In genomic region chr4:97776388-97777080, GRCm38 (mm10) we compare ENCODE assay signal across 8 mouse cellular contexts. TPM values are rescaled to one million over a fixed set of nuclear protein-coding genes. Genes with fewer than 3 reads are reported as not detected.
A peak's percentile ranks its signal among the peaks of the same experiment; 100 is the strongest.
DNase-seq lines count a peak whose midpoint lies in the region; ATAC-seq and TF ChIP-seq lines count a peak whose summit lies in the region.

No protein-coding gene starts in this region.

- WGBS in forebrain, embryonic 15.5 days = under 1% methylated on average over 10 of the region's 10 CpGs
- WGBS in kidney, postnatal 0 days = 1% methylated on average over 10 of the region's 10 CpGs

- H3K9ac ChIP-seq in ES-E14 (ENCODE audit: insufficient read depth, low read depth, low read length, poor library complexity, severe bottlenecking) = 0 out of 2 replicates have a peak overlapping the region, but pooled peaks have one; percentile 38
- peak overlapping the region; percentile 92 for H3K9ac ChIP-seq in forebrain, embryonic 15.5 days (replicated peaks)
- peak overlapping the region; percentile 94 for H3K9ac ChIP-seq in kidney, postnatal 0 days (ENCODE audit: low read depth, low read length)

- H3K9me3 ChIP-seq in ES-E14 (ENCODE audit: control insufficient read depth, insufficient read depth, low read depth, low read length) = no peaks in the 10 kb centered on the region
- H3K9me3 ChIP-seq in forebrain, embryonic 15.5 days = no peaks in the 10 kb centered on the region
- no peaks in the 10 kb centered on the region for H3K9me3 ChIP-seq in kidney, postnatal 0 days (replicated peaks; ENCODE audit: low read length)

- no peaks in the 10 kb centered on the region for H3K36me3 ChIP-seq in ES-E14 (ENCODE audit: control insufficient read depth, insufficient read depth, low read length, poor library complexity, severe bottlenecking)
- H3K36me3 ChIP-seq in forebrain, embryonic 15.5 days = no peaks in the 10 kb centered on the region
- no peaks in the 10 kb centered on the region for H3K36me3 ChIP-seq in kidney, postnatal 0 days (ENCODE audit: insufficient read depth, low read length)

- peak overlapping the region; percentile 97 for H3K4me3 ChIP-seq in gastrocnemius, adult 2 months
- H3K4me3 ChIP-seq in ES-E14 (ENCODE audit: insufficient read depth in 1 of 2, low read depth in 1 of 2, low read length in 2 of 2, poor library complexity in 1 of 2, severe bottlenecking in 1 of 2) = peak overlapping the region; percentile 50 to 64; a peak in 3 of 4 replicates
- peak overlapping the region; percentile 83 for H3K4me3 ChIP-seq in forebrain, embryonic 15.5 days
- H3K4me3 ChIP-seq in kidney, postnatal 0 days (replicated peaks; ENCODE audit: low read depth, low read length) = peak overlapping the region; percentile 95

- in situ Hi-C loops in ES-E14 (cut with MboI; ENCODE audit: low sequenced_read_pairs in 2 of 2, unreplicated experiment in 2 of 2) = no loop called here

- peak overlapping the region; percentile 55 for H3K4me2 ChIP-seq in forebrain, embryonic 15.5 days (replicated peaks)
- peak overlapping the region; percentile 89 for H3K4me2 ChIP-seq in kidney, postnatal 0 days (ENCODE audit: low read length)

- peak overlapping the region; percentile 95 for H3K27ac ChIP-seq in gastrocnemius, adult 2 months
- H3K27ac ChIP-seq in ES-E14 (ENCODE audit: insufficient read depth, low read depth, low read length, poor library complexity, severe bottlenecking) = no peak overlapping the region
- peak overlapping the region; percentile 97 for H3K27ac ChIP-seq in forebrain, embryonic 15.5 days (replicated peaks)
- peak overlapping the region; percentile 93 for H3K27ac ChIP-seq in kidney, postnatal 0 days

- ATAC-seq in forebrain, embryonic 15.5 days (replicated peaks) = no peak
- no peak for ATAC-seq in kidney, postnatal 0 days (replicated peaks; ENCODE audit: low FRiP score, low read depth)

- intact Hi-C loops in gastrocnemius, adult 2 months (cut with DNase I) = loop anchor here (2.0 to 5.0 kb wide), 5 partner anchors 20 to 331 kb away; no protein-coding TSS in a partner anchor

- H3K4me1 ChIP-seq in ES-E14 (ENCODE audit: control insufficient read depth in 2 of 2, insufficient read depth in 2 of 2, low read length in 2 of 2, poor library complexity in 1 of 2) = 0 out of 4 replicates have a peak, but pooled peaks cover 0 to 1% of the 10 kb centered on the region in 2 experiments
- peaks cover 47% of the 10 kb centered on the region for H3K4me1 ChIP-seq in forebrain, embryonic 15.5 days
- no peaks in the 10 kb centered on the region; the same call in 1 of the 2 replicates for H3K4me1 ChIP-seq in kidney, postnatal 0 days (replicated peaks; ENCODE audit: insufficient read depth, low read length)

- no peak for DNase-seq in gastrocnemius, adult 2 months
- DNase-seq in gastrocnemius, postnatal 4 days (ENCODE audit: low spot score in 2 of 2) = no peak
- no peak for DNase-seq in ES-E14 (ENCODE audit: low read depth, low spot score)
- peak; percentile 54 for DNase-seq in kidney, postnatal 0 days (ENCODE audit: low spot score)
- DNase-seq in naive thymus-derived CD4-positive, alpha-beta T cell, adult 2 months (ENCODE audit: low read depth) = peak; percentile 35
- no peak for DNase-seq in natural killer cell, adult 2 months (ENCODE audit: low spot score in 2 of 2)
- DNase-seq in T-cell, adult 2 months (ENCODE audit: low spot score) = no peak

- no peaks in the 10 kb centered on the region for H3K27me3 ChIP-seq in forebrain, embryonic 15.5 days
- H3K27me3 ChIP-seq in kidney, postnatal 0 days (ENCODE audit: insufficient read depth, low read length) = no peaks in the 10 kb centered on the region; the same call in 1 of the 2 replicates

- TF ChIP-seq CTCF in gastrocnemius, adult 2 months (IDR thresholded peaks at IDR 0.05) = no peak
- TF ChIP-seq CTCF in kidney, postnatal 0 days (IDR thresholded peaks at IDR 0.05; ENCODE audit: low read depth) = no peak

TF ChIP-seq in ES-E14, 5 proteins besides CTCF, POLR2A, EP300 and RAD21:
- no peak for TF ChIP-seq MAFK (IDR thresholded peaks at IDR 0.05; ENCODE audit: insufficient read depth, low read depth, low read length)
- no peak for TF ChIP-seq HCFC1 (IDR thresholded peaks at IDR 0.05; ENCODE audit: borderline replicate concordance, insufficient read depth, low read length)
- no peak for TF ChIP-seq ZNF384 (IDR thresholded peaks at IDR 0.05; ENCODE audit: low read depth, low read length)
- no peak for TF ChIP-seq CHD2 (IDR thresholded peaks at IDR 0.05; ENCODE audit: low read depth, low read length)
- no peak for TF ChIP-seq ZC3H11A (IDR thresholded peaks at IDR 0.05; ENCODE audit: borderline replicate concordance, low read depth, low read length)

RNA-seq across cellular contexts. Expression of gene E130114P18Rik, which starts 1.3 kb away (rescaled TPM):
- not detected for total RNA-seq in gastrocnemius, adult 2 months (2021)
- total RNA-seq in gastrocnemius, postnatal 4 days (2021) = 1 to 10 TPM; 3.6 to 4.4 TPM
- not detected in 2 replicates for total RNA-seq in ES-E14 (2012; rRNA removed)
- 39.8 and 45.7 TPM in 2 replicates for polyA plus RNA-seq in forebrain, embryonic 15.5 days (2015; fragmentation: Nextera tagmentation; extraction: Ambion mirVana)
- 0.38 and 0.71 TPM in 2 replicates for polyA plus RNA-seq in kidney, postnatal 0 days (2015; fragmentation: Nextera tagmentation; extraction: Ambion mirVana)

RNA-seq across cellular contexts. Expression of gene Nfia, which starts 4.0 kb away (rescaled TPM):
- 10 to 100 TPM; 57.0 to 57.8 TPM for total RNA-seq in gastrocnemius, adult 2 months (2021)
- total RNA-seq in gastrocnemius, postnatal 4 days (2021) = 100 to 1,000 TPM; 166 to 173 TPM
- total RNA-seq in ES-E14 (2012; rRNA removed) = 0.26 and 0.27 TPM in 2 replicates
- 98.3 and 101 TPM in 2 replicates for polyA plus RNA-seq in forebrain, embryonic 15.5 days (2015; fragmentation: Nextera tagmentation; extraction: Ambion mirVana)
- 25.9 and 29.1 TPM in 2 replicates for polyA plus RNA-seq in kidney, postnatal 0 days (2015; fragmentation: Nextera tagmentation; extraction: Ambion mirVana)

Comparison
In these comparisons a context has a peak if more than half of its experiments do, and no peak if none do; other contexts are left out.
1. DNase-seq: peak in kidney, postnatal 0 days (single experiment) and naive thymus-derived CD4-positive, alpha-beta T cell, adult 2 months (single experiment); none in gastrocnemius, adult 2 months (single experiment), gastrocnemius, postnatal 4 days (0 of 2), ES-E14 (single experiment), natural killer cell, adult 2 months (0 of 2) and T-cell, adult 2 months (single experiment).
2. H3K9ac ChIP-seq: peak in every context shown above with its lines; median percentile 94 in kidney, postnatal 0 days; 92 in forebrain, embryonic 15.5 days; 38 in ES-E14.
3. RNA of gene Nfia, which starts 4.0 kb away (total RNA-seq): 166 to 173 TPM in gastrocnemius, postnatal 4 days and 57.0 to 57.8 TPM in gastrocnemius, adult 2 months; 0.26 to 0.27 TPM in ES-E14; every median in the first group is over 10 times any median in the second.
4. Peak in every context shown above with its lines, with median percentiles within 50 percentile points of each other: H3K4me3 ChIP-seq.